Mouse (Mus musculus) CH12.LX (cell line): ENCODE measurements at regions not wholly inside any gene's neighbourhood (a gene's known extent, or its start where the extent isn't known, plus 50 kb on each side); places are given as distances from the start of the nearest gene placed in this dataset.

ENCODE experiments used
- ETS1 ChIP-seq: conservative IDR thresholded peaks from 2 replicates; pipeline ENCODE4 v1.6.1; 2012; ENCODE audit warnings: low read depth, mild to moderate bottlenecking, inconsistent platforms, low read length, improper control_type of control experiment, moderate library complexity
- HCFC1 ChIP-seq: IDR thresholded peaks from 2 replicates; pipeline ENCODE4 v1.6.1; 2012; ENCODE audit warnings: low read depth, mild to moderate bottlenecking, inconsistent platforms, low read length, improper control_type of control experiment
- MAFK ChIP-seq: IDR thresholded peaks from 2 replicates; pipeline ENCODE4 v1.6.1; 2011; ENCODE audit warnings: low read length, improper control_type of control experiment; ENCODE audit not compliant: insufficient replicate concordance
- NRF1 ChIP-seq: IDR thresholded peaks from 2 replicates; pipeline ENCODE4 v1.6.1; 2014; ENCODE audit warnings: low read depth, mild to moderate bottlenecking, inconsistent platforms, low read length, improper control_type of control experiment, moderate library complexity
- POLR2A ChIP-seq: IDR thresholded peaks from 2 replicates; pipeline ENCODE4 v1.6.1; 2011; ENCODE audit warnings: low read depth, mild to moderate bottlenecking, improper control_type of control experiment, low read length
- USF1 ChIP-seq: IDR thresholded peaks from 2 replicates; pipeline ENCODE4 v1.6.1; 2014; ENCODE audit warnings: low read depth, mild to moderate bottlenecking, inconsistent platforms, low read length, improper control_type of control experiment

DNA sequence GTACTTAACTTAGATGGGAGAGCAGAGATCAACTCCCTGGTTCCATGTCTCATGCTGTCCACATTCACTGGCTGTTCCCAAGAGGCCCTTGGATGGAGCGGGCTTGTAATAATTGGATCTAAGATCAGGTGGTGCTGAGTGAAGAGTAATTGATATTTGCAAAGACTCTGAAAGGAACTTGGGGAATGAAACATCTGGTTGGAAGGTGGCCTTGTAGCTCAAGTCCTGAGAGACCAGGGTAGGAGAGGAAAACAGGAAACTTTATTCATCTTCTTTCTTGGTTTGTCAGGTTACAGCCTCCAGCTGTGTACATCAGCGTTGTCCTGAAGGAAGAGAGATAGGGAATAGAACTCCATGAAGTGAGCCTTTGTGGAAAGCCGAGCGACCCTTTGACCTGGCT lies 175.8 kb downstream of the Spata18 start:
- TF ChIP-seq POLR2A (no peak), HCFC1 (no peak), MAFK (no peak), ETS1 (no peak), NRF1 (no peak), USF1 (no peak)
